Mouse (Mus musculus) erythroblast, adult 5-6 weeks (primary cell): ENCODE measurements at regions not wholly inside any gene's neighbourhood (a gene's known extent, or its start where the extent isn't known, plus 50 kb on each side); places are given as distances from the start of the nearest gene placed in this dataset.
A peak's percentile ranks its signal among the peaks of the same experiment; 100 is the strongest.
"Not testable (repeated sequence)": the region's sequence is repeated elsewhere in the genome, so short reads cannot be mapped to it uniquely, and the experiment has no call there.

Experiments
- ATAC-seq: replicated peaks from 2 replicates; pipeline ENCODE4 v1.8.0; 2016; ENCODE audit warnings: moderate number of reproducible peaks, mild to moderate bottlenecking, moderate TSS enrichment, inconsistent platforms; ENCODE audit not compliant: poor library complexity, low FRiP score, severe bottlenecking

DNA sequence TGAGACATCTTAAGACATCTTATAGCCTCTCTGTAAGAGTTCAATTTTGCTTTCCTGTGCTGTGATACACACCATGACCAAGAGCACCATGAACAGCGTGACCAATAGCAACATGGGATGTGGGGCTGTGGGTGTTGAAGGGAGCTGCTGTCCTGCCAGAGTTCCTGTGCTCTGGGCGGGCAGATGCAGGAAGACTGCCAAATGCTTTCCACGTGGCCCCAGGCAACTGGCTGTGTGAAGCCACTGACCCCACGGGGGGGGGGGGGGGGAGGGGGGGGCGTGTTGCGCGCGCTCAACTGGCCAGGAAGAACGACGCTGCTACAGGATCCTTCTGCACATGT lies 104.5 kb upstream of the Ipo5 start:
- no peak for ATAC-seq

DNA sequence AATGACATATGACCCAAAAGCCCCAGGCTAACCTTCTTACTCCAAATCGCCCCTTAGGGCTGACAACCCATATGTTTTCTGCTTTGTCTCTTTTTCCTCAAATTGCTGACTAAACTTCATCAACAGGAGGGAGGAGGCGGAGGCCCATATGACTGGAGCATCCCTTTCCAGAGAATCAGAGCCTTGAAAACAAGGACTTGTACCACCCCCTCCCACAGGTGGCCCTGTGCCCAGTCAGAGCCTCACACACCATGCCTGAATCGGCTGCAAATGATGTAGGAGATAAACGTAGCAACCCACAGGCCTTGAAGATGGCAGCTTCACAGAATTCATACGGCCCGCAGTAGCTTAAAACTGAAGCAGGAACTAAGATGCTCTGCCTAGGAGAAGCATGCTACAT lies 101.7 kb upstream of the Ipo5 start:
- no peak for ATAC-seq

DNA sequence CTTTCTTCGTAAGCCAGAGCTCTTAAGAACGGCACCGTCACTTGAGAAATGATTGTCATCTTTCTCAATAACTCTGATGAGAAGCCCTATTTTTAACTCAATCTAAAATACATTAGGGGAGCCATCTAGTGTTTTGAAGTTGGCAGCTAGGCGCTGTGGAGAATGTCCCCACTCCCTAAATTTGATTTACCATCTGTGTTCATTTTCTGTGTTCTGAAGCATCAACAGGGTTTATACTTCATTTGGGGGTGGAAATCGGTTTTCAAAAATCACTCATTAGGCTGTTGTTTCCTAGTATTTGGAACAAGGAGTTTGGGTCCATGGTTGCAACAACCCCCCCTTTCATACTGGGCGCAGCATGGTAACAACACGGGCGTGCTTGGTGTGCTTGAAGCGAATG lies 97.1 kb upstream of the Ipo5 start:
- ATAC-seq = no peak

DNA sequence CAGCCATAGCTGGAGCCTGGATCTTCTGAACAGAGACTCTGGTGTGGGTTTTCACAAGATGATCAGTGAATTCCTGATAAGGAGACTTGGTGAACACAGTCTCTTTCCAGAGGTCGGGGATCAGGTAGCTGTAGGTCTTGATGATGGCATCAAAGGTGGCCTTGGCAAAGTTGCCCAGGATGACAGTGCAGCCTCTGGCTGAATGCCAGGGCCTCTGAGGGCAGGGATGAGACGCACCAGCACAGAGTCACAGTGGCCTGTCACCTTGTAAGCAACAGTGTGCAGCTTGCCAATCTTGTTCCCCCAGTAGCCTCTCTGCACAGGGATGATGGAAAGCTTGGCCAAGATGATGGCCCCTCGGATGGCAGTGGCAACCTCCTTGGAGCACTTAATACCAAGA lies 95.9 kb upstream of the Ipo5 start:
- not testable (repeated sequence) for ATAC-seq

DNA sequence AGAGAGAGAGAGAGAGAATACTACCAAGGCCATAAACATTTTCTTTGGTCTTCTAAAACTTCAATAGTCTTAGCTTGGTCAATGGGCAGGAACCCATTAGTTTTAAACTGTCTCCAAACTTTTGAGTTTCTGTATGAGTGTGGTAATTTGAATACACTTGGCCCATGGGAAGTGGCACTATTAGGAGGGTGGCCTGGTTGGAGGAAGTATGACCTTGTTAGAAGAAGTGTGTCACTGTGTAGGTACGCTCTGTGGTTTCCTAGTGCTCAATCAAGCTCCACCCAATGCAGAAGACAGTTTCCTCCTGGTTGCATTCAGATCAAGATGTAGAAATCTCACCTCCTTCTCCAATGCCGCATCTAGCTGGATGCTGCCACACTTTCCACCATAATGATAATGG lies 94.5 kb upstream of the Ipo5 start:
- no peak for ATAC-seq

DNA sequence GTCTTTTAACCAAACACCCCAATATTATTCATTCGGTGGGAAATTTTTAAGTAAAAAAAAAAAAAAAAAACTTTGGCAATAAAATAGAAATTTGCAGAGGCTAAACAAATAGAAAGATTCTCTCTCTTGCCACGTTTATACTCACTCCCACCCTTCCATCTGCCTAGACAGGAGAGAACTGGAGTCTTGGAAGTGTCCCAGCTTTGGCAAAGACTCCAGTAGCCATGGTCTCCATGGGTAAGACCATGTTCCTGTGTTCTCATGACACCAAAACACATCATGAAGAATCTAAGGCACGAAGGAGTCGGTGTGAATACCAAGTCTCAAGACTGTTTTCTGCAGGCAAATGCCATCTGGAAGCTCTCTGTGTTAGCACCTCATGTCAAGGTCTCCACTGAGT lies 84.8 kb upstream of the Ipo5 start:
- no peak for ATAC-seq

DNA sequence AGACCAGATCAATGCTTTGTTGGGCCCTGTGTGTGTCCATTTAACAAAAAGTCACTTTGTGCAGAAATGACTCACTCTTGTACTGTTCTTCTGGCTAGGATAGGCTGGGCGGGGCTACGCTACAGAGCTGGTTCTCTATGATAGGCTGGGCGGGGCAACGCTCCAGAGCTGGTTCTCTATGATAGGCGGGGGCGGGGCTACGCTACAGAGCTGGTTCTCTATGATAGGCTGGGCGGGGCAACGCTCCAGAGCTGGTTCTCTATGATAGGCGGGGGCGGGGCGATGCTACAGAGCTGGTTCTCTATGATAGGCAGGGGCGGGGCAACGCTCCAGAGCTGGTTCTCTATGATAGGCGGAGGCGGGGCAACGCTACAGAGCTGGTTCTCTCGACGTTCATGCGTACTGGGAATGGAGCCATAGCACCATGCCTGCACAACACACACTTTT lies 80.6 kb upstream of the Ipo5 start:
- ATAC-seq = not testable (repeated sequence)

DNA sequence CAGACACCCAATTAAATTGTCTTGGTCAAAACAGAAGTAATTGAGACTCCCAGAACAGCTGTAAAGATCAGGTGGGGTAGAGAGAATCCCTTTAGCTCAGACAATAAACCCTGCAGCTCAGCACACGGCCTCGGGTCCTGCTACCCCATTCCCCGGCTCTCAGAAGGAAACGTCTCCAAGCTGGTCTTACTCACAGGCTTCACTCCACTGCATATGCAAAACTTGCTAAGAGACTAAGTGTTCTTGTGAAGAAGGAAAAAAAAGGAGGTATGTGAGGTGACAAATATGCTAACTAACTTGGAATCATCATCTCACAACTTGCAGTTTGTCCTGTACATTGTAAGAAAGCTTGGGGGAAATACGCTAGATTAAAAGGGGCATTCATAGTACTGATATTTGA lies 79.6 kb upstream of the Ipo5 start:
- no peak for ATAC-seq

DNA sequence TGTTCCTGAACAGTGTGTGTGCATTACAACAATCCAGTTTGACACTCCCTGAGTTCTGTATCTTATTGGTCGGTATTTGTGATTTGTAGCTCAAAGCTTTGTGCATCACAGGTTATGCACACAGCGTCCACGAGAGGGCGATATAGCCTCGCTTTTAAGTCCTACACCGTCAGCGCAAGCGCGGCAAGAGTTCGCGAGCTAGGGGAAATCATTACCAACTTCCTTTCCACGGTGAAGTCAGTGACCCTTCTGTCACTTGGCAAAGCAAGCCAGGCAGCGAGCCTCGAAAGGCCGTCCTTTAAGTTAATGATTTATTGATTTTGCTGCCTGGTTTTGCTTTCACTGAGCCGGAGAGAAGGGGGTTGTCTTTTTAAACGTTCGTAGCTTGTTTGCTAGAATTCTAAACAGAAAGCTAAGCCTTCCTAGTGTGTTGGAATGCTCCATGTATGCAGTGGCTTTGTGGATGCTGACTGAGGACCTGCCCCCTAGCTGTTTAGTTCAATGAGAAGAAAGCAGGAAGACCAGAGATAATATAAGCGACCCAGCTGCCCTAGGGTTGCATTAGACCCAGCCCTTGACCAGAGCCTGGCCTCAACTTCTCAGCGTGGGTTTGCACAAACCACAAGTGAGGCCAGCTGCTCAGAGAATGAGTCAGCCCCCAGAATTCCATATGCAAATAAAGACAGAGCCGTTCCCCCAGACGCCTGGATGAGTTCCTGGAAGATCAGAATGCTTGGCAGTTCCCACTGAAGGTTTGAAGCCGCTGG lies 79.0 kb upstream of the Ipo5 start:
- peak; percentile 72 for ATAC-seq

DNA sequence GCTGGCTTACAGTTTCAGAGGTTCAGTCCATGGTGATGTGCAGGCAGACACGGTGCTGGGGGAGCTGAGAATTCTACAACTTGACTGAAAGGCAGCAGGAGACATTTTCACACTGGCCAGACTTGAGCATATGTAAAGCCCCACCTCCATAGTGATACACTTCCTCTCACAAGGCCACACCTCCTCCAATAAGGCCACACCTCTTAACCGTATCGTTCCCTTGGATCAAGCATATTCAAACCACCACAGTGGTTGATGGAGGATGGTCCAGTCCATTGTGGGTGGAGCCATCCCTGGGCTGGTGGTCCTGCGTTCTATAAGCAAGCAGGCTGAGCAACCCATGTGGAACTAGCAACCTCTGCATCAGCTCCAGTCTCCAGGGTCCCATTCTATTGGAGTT lies 76.2 kb upstream of the Ipo5 start:
- no peak for ATAC-seq

DNA sequence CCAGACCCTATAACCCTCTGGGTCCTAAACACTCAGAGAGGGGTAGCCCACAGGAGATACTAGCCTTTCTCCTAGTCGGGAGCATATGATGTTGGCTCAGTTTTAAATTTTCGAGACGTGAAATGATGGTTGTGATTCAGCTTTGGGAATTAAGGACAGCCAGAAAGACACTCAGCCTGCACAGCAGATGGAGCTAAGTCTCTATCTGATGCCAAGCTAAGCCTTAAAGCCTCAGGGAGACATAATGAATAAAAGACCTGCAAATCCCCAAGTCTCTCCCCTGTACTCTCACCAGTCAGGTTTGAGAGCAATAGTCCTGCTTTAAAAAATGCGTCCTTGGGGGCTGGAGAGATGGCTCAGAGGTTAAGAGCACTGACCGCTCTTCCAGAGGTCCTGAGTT lies 75.3 kb upstream of the Ipo5 start:
- ATAC-seq = no peak

DNA sequence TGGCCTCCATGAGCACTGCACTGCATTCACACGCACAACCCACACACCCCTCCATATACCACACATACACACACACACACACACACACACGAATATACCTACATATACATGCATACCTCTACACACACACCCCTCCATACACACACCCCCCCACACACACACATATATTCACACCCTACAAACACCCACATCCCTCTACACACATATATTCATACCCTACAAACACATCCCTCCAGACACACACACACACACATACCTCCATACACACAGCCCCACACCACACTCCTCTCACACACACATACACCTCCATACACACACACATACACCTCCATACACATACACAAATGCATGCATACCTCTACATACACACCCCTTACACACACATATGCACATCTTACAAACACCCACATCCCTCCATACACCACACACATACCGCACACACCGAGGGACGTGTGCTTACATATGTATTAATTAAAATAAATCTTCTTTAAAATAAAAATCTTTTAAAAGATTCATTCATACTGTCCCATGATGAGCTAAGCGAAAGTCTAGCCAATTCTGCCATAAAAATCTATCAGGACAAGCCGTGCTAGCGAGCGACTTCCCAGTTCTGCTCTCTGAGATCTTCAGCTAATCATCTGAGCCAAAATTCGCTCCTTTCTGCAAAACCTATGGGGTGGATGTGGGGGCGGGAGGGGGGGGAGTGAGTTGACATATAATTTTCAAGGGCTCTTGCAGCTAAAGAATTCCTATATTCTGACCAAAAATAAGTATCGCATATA lies 74.3 kb upstream of the Ipo5 start:
- no peak for ATAC-seq

DNA sequence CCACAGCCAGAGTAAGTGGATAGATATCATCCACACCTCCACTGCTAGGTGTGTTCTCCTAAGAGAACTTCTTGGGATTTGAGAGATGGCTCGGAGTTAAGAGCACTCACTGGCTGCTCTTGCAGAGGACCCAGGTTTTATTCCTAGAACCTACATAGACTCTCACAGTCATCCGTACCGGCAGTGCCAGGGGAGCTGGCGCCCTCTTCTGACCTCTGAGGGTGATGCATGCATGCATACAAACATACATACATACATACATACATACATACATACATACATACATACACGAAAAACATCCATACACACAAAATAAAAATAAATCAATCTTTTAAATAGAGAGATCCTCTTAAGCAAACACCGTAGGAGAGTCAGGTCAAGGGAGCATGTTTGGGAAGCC lies 70.1 kb upstream of the Ipo5 start:
- ATAC-seq = no peak

DNA sequence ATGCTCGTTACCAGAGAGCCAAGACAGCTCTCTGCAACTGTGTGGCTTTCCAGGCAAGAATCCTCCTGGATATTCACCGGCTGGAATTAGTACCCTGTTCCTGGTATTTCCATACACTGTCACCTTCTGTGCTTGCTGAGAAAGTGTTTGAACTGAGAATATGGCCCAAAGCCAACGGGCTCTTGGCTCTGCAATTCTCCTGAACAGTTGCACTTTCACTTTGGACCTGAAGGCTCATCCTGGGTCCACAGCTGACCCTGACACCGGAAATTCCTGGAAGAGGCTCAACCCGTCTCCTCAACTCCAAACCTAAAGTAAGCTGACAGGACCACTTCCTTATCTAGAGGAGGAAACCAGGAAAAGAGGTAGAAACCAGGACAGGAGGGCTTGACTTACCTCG lies 69.7 kb upstream of the Ipo5 start:
- no peak for ATAC-seq

DNA sequence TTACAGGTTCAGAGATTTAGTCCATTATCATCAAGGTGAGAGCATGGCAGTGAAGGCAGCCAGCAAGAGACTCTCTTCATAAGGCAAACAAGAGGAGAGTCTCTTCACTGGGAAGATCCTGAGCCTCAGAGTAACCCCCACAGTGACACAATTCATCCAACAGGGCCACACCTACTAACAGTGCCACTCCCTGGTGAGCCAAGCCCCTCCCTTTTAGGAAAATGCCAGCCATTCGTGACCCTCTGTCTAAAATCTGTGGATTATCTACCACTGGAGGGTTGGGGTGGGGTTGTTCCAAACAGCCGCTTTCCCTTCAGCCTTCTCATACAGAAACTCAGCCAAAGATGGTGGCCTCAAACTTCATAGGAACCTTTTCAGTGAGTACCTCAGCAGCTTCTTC lies 65.9 kb upstream of the Ipo5 start:
- ATAC-seq = no peak

DNA sequence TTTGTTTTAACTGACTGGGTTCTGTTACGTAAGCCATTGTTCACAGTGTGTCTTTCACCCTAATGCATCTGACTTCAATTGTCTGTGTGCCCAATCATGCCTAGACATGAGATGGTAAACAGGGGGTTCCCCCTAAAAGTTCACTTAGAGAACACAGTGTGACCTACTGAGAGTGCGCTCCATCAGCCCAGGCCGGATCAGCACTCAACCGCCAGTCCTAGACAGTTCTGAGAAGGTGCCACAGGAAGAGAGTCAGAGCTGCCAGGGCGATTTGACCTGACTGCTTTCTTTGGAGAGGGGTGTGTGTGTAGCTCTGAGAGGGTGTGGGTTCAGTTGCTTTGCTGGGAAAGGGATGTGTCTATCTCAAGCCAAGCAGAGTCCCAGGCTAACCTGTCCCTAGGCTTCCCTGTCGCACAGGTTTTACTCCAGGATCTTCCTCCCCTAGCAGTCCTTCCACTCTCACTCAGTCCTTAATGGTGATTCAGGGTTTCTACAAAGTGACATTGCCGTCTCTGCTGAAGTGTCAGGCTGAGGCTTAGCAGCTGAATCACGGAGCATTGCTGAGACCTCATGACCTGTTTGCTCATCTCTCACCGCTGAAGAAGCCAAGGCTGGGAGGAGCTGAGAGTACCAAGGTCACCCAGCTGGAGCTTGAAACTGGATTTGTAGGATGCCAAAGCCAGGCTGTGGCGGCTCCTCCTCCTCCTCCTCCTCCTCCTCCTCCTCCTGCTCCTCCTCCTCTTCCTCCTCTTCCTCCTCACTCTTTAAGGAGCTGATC lies 64.8 kb upstream of the Ipo5 start:
- no peak for ATAC-seq

DNA sequence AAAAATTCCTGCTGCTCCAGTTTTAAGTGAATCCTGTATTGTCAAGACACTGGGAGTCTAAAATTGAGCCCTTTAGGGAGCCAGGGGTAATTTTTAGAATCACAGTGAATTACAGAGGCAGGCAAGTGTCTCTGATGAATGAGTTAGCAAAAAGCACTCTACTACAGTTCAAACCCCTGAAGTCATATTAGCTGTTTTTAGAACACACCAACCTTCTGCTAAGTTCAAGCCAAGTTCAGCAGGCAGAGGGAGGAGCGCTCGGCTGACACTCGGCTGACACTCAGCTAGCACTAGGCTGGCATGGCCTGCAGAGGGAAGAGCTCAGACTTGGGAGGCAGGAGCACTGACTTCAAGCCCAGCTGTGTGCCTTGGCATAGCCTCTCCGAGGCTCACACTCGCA lies 64.0 kb upstream of the Ipo5 start:
- ATAC-seq = no peak

DNA sequence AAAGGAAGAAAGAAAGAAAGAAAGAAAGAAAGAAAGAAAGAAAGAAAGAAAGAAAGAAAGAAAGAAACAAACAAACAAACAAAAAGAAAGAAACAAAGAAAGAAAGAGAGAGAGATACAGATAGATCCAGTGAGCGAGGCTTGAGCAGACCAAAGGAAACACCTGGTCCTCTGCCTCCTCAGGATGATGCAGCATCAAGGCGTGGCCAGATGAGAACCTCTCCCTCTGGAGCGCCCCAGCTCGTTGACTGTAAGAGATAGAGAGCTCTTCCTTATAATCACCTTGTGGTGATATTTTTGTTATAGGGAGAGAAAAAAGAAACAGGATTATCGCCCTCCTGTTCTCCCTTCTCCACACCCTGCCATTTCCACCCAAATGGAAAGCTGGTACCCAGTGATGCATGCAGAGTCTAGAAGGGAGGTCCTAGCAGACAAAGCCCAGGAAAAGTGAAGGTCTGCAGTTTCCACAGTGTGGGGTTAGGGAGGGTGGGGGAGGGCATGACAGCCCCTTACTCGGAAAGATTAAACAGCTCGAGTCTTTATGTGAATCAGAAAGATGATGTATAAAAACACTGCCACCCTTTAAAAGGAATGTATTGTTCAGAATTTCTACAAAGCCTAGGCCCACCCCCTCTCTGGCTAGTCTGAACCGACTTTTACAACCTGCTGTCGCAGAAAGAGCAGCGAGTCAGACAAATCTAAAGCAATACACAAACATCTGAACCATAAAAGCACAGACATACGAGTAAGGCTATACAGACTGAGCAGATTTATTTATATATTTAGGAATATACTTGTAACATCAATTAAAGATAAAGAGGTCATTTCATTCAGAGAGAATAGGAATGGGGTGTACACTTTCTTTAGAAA lies 62.7 kb upstream of the Ipo5 start:
- ATAC-seq = no peak

DNA sequence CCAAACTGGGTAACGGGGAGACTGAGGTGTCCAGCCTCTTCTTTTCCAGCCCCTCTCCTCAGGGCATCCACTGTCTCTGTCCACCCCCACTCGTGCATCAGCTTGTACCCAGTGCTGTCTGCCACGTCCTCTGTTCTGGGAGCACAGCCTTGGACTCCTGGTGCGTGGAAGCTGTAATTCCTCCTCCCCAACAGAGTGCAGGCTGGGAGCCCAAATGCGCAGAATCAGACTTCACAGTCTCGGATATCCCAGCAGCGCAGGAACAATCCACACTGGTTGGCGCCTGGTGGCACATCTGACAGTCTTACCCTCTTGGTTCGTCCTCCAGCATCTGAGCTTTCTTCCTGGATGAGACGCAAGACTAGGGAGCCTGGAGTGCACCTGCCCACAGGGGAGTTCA lies 61.9 kb upstream of the Ipo5 start:
- ATAC-seq = no peak

DNA sequence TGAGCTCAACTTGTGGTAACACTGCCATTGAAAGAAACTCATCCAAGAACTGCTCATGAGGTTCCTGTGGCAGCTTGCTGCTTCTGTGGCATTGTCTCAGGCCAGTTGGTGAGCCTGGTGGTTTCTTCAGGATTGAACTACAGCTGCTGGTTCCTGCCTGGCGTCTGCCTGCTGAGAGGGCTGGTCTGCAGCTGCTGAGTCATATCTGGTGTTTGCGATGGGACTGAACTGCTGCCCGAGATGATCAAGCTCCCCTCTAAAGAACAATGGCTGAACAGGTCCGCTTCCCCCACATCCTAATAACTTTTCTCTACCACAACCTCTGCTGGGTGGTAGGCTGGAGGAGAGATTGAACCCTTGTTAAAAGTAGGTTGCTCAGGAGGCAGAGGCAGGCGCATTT lies 57.4 kb upstream of the Ipo5 start:
- ATAC-seq = no peak
